Mouse (Mus musculus): Measurements from ENCODE around the gene Mlx. TPM values are rescaled to one million over a fixed set of nuclear protein-coding genes. Genes with fewer than 3 reads are reported as not detected.

Gene Mlx
- total RNA-seq (2021), result 10 to 100 TPM; 45.1 to 45.6 TPM

DNA sequence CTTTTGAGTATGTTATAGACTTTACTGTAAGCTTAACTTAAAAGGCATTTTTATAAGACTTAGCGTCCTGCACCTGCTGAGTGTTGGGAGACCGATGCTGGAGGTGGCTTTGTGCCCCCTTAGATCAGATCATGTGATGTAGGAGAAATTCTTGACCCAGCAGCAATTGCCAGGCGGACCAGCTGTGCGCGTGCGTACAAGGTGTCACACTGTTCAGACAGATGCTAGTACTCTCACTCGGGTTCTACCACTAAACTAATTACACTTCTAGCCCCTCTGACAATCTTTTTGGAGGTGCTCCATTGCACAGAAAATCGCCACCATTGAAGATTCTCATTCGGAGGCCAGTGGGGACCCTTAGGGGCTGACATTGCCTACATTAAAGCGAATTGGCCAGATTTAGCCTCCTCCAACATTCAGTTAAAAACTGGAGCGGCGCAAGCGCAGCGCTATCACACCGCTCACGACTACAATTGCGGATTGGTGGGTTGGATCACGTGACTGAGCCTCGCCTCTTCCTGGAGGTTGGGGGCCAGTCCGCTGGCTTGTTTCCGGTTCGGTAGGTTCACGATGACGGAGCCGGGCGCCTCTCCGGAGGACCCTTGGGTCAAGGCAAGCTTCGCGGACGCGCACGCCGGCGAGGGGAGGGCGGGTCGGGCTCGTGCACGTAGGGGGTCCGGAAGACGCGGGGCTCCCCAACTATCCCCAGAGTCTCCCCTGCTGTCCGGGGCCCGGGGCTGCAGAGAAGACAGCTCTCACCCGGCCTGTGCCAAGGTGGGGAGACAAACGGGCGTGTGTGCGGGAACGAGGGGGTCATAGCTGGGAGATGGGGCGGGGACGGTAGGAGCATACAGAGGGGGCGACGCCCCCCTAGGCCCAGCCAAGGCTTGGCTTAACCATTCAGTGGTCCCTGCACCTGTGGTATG, at the start of gene Mlx:
TSS of gene Mlx (plus strand) at position 522 of the 926 bp plus-strand sequence.
- peak; percentile 73 to 81 for DNase-seq (ENCODE audit: extremely low spot score in 1 of 2, low spot score in 1 of 2)

DNA sequence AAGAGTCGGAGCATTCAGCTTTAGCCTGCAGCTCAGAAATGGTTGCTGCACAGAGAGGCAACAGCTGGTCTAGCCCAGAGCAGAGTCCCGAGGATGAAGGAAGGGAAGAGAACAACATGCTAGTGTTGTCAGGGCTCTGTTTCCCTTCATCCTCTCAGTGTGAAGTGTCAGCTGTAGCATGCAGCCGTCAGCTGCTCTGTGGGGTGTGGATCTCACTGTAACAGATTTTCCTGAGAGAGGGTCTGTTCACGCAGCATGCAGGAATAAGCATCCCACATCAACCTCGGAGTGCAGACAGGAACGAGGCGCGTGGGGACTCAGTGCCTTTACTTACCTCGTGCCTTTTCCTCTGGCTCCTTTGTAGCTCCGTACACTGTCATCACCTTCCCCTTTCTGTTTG, 49.3 kb upstream of the Mlx start:
- no peak for DNase-seq (ENCODE audit: extremely low spot score in 1 of 2, low spot score in 1 of 2)

DNA sequence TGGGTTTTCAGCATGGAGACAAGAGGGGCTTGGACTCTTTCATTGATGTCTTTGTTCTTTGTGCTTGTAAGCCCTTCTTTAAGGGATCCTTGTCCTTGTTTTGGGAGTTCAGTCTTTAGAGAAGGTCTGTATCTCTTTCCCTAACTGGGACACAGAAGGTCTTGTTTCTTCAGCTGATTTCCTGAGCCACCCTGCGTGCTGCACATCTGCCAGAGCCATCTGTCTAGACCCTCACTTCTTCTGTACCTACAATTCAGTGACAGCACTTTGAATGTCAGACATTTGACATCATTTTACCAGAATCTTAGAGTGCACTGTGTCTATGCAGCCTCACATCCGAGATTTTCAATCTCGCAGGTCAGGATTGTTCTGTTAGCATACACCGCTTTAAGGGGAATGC, 41.3 kb upstream of the Mlx start:
- no peak for DNase-seq (ENCODE audit: extremely low spot score in 1 of 2, low spot score in 1 of 2)

DNA sequence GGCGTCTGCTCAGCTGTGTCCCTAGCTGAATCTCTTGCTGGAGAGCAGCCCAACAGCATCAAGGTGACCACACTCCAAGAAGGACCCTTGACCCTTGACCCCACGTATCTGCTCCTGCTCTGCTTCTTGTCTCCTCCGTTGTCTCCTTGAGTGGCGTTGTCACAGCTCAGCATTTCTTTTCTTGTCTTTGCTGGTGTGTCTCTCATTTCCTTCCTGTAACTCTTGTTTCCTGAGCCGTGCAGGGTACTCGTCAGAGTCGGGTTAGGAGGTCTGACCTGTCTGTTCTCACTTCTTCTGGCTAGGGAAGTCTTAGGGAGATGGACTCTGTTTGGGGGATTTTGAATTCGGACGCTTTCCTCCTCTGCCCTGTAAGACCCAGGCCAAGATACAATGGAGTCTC, 40.6 kb upstream of the Mlx start:
- no peak for DNase-seq (ENCODE audit: extremely low spot score in 1 of 2, low spot score in 1 of 2)

DNA sequence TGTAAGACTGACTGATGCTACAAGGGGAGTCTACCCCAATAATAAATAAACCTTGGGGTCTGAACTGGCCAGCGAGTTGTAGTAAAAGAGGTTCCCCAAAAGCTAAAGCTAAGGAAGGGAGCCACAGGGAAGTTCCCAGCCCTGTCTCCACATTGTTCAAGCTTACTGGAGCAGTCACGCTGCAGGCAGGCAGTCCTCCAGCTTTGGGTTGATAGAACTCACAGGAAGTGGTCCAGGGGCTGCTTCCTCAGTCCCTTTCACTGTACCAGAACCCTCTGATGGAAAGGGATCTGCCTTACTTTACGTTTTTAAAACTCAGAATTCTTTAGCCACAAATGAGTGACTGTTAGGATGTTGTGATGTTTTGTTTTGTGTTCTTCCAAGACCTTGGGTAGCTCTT, 39.6 kb upstream of the Mlx start:
- DNase-seq (ENCODE audit: extremely low spot score in 1 of 2, low spot score in 1 of 2), result no peak

DNA sequence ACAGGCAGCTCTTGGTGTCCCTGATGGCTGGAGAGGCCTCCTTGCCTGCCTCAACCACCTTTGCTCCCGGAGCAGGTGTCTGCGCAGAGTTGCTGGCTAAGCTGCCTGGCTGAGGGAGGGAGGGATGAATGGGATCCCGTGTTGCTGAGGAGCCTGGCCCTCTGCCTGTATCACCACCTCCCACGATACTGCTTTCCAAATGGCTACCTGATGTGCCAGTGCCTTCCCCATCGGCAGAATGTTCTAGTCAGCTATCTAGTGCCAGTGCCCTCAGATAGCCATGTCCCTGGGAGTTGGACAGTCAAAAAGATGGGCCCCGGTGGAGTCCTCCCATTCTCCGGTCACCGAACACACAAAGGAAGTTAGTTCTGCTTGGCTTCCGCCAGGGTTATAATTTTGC, 36.7 kb upstream of the Mlx start:
- no peak for DNase-seq (ENCODE audit: extremely low spot score in 1 of 2, low spot score in 1 of 2)

DNA sequence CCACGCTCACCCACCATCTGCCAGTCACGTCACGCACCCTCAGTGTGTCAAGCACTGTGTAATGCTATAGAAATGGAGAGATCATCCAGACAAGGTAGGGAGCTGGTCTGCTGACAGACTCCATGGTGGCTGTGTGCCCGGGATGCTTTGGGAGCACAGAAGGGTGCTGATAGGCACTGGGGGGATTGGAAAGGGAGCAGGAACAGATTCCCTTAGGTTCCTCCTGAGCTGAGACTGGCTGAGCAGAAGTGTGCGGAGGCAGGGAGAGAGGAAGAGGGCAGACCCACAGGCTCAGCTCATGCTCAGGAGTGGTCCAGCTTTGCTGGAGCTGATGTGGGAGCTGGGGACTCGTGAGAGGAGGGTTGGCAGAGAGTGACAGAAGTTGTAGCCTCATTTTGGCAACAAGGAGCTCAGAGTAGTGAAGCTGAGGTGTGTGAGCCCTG, 36.0 kb upstream of the Mlx start:
- DNase-seq (ENCODE audit: extremely low spot score in 1 of 2, low spot score in 1 of 2), result no peak

DNA sequence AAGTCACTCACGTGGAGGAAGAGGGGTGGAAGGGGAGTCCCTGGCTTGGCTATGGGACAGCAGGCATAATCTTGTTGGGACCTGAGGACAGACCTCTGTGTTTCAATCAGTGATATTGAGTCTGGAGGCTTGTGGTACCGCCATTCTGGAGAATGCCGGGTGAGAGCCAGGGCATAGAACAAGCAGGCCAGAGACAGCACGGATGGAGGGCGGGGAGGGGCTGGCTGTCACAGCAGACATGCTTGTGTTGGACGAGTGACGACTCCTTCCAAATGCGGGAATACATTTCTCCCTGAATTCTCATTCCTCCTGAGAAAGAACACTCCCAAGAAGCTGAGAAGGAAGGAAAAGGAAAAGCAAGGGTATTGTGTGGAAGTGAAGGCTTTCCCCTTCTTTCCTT, 35.5 kb upstream of the Mlx start:
- no peak for DNase-seq (ENCODE audit: extremely low spot score in 1 of 2, low spot score in 1 of 2)

DNA sequence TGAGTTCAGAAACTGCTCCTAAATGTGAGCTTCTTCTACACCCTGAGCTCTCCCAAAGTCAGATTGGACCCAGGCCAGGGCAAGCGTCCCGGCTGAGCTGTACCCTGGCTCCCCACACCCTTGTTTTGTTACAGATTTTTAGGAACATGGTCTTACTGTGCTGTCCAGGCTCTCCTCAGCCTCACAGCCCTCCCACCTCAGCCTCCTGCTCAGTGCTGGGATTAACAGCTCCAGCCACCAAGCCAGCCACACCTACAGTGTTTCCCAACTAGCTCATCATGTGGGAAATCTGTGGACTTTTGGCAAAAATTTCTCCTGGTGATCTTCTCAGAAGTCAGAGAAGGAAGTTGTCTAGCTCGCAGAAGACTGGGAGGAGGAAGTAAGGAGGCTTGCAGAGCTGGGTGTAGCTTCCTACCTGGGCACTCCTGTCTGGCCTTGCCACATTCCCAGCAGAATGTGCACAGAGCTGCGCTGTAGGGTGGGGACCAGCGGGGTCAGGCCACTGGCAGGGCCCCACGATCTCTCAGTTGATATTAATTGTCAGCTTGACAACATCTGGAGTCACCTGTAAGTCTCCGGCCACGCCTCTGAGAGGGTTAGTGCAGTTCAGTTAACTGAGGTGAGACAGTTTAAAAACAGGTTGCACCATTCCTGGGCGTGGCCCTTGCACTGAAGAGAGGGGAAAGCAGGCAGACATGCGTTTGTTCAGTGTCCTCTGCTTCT, 34.2 kb upstream of the Mlx start:
- no peak for DNase-seq (ENCODE audit: extremely low spot score in 1 of 2, low spot score in 1 of 2)

DNA sequence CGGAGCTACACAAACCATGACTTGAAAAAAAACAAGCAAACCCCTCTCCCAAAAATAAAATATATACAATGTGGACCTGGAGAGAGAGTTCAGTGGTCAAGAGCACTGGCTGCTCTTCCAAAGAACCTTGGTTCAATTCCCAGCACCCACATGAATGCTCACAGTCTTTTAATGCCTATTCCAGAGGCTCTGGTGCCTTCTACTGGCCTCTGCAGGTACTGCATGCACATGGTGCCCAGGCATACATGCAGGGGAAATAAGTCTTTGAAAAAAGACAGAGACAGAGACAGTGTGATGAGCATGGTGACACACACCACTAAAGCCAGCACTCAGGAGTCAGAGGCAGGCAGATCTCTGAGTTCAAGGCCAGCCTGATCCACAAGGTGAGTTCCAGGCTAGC, 33.1 kb upstream of the Mlx start:
- no peak for DNase-seq (ENCODE audit: extremely low spot score in 1 of 2, low spot score in 1 of 2)

DNA sequence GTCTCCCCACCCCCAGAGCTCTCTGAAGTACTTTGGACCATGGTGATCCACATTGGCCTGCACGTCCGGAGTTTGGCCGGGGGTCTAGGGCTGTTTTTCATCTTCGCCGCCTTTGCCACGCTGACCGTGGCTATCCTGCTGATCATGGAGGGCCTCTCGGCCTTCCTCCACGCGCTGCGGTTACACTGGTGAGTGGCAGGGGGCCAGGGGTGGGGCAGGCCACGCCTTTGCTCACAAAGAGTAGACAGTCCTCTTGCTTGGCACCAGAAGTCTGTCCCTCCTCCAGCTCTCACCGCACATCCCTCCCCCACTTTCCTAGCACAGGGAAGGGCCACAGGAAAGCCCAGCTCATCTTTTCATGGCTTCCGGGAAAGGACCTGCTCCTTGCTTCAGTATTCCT, 31.7 kb upstream of the Mlx start:
- DNase-seq (ENCODE audit: extremely low spot score in 1 of 2, low spot score in 1 of 2), result no peak

DNA sequence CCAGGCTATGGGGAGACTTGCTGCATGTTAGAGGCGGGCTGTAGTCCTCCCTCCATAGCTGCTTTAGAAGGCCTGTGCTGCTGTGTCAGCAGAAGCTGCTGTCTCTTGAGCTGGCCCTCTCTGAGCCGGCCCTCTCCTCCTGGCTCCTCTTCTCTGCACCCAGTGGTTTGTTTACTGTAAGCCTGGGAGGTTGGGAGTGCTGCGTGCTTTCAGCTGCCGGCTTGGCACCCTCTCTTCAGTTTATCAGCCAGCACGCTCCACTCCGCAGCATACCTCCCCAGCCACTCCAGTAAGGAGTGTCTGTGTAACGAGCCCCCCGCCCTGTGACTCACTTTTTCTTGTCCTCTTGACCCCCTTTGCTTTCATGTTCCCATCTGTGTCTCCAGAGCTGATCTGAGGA, 30.2 kb upstream of the Mlx start:
- DNase-seq (ENCODE audit: extremely low spot score in 1 of 2, low spot score in 1 of 2), result no peak

DNA sequence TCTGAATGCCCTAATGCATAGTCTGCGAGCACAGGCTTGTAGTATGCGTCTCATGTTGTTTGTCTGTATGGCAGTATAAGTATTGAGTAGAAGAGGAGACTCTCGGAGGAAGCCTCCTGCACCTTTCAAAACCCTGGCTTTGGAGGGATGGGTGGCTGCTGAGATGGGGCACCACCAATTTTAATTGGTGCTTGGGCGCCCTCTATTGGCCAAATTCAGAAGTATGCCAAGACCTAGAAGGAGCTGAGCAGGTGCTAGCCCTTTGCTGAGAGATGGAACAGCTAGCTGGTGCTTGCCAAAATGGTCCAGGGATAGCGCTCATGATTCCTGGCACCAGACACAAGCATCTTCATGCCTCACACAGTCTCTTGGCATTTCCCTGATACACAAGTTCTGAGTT, 29.2 kb upstream of the Mlx start:
- DNase-seq (ENCODE audit: extremely low spot score in 1 of 2, low spot score in 1 of 2), result peak; percentile 66 to 92

DNA sequence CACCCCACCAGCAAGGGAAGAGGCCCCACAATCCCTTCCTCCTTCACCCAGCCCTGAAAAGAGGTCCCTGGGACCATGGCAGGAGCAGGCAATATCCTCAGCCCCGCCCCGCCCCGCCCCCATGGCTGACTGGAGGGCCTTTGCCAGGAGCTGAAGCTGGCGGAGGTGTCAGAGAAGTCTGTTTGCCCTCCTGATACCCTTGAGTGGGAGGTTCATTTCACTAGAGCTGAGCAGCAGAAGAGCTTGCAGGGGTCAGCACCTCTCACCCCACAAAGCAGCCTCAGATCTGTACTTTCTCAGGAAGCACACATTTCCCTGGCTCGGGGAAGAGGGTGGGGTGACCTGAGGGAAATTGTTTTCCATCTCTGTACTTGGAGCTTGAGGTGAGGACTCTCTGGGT, 28.4 kb upstream of the Mlx start:
- no peak for DNase-seq (ENCODE audit: extremely low spot score in 1 of 2, low spot score in 1 of 2)

DNA sequence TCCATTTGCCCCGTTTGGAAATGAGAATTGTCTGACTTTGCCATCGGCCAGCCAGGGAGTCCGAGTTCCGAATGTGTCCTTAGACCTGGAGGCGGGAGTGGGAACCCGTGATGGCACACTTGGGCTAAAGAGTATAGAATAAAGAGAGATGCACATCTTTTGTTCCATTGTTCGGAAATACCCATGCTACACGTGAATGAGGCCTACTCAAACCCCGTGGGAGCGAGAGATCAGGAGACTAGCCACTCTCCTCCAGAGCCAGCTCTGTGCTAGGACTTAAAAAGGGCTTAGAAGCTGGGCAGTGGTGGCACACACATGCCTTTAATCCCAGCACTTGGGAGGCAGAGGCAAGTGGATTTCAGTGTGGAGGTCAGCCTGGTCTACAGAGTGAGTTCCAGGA, 27.6 kb upstream of the Mlx start:
- DNase-seq (ENCODE audit: extremely low spot score in 1 of 2, low spot score in 1 of 2), result no peak

DNA sequence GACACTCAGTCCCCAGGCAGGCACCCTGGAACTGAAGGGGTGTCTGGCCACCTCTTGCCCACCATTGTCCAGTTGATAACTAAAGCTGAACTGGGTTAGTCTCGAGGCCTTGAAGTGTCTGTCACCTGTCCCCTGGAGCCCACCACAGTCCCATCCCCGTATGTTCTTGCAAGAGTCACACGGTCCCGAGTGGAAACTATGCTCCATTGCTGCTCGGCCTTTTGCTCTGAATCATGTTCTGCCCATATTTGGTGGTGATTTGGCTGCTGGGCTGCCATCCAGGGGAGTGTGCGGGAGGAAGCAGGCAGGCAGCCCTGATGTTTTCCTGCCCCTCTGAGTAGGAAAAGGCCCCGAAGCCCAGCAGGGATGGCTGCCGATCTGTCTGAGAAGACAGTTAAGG, 27.0 kb upstream of the Mlx start:
- DNase-seq (ENCODE audit: extremely low spot score in 1 of 2, low spot score in 1 of 2), result no peak

DNA sequence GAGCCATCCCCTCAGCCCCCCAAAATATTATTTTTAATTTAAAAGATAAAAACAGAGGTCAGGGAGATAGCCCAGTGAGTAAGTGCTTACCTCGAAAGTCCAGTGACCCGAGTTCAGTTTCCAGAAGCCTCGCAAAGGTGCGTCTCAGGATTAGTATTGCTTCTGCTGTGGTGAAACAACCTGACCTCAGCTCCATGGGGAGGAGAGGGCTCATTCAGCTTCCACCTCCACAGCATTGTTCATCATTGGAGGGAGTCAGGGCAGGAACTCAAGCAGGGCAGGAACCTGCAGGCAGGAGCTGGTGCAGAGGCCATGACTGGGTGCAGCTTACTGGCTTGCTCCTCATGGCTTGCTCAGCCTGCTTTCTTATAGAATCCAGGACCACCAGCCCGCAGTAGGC, 26.0 kb upstream of the Mlx start:
- DNase-seq (ENCODE audit: extremely low spot score in 1 of 2, low spot score in 1 of 2), result no peak

DNA sequence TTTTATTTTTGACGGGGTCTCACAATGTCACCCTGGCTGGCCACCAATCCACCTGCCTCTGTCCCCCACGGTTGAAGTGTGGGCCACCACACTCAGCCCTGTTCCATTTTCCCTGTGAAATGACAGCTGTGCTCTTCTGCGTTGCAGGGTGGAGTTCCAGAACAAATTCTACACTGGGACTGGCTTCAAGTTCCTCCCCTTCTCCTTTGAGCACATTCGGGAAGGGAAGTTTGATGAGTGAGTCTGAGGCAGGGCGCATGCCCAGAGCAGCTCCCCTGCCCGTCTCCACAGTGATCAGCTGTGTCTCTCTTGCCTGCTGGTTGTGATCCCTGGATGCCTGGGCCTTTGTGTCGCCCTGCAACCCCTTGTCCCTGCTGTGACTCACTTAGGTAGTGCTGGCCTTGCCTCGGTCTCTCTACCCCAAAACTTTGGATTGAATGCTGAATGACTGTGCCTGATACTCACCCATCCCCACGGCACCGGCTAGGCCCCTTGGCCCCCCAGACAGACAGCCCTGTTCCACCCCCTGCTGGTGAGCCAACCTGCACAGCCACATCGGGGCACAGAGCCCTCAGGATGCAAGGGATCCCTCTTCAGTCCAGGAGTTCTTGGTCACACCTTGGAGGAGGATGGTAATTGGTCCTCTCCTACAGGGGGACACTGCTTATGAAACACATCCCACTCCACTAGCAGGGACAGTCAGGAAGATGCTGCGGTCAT, 24.8 kb upstream of the Mlx start:
- DNase-seq (ENCODE audit: extremely low spot score in 1 of 2, low spot score in 1 of 2), result no peak

DNA sequence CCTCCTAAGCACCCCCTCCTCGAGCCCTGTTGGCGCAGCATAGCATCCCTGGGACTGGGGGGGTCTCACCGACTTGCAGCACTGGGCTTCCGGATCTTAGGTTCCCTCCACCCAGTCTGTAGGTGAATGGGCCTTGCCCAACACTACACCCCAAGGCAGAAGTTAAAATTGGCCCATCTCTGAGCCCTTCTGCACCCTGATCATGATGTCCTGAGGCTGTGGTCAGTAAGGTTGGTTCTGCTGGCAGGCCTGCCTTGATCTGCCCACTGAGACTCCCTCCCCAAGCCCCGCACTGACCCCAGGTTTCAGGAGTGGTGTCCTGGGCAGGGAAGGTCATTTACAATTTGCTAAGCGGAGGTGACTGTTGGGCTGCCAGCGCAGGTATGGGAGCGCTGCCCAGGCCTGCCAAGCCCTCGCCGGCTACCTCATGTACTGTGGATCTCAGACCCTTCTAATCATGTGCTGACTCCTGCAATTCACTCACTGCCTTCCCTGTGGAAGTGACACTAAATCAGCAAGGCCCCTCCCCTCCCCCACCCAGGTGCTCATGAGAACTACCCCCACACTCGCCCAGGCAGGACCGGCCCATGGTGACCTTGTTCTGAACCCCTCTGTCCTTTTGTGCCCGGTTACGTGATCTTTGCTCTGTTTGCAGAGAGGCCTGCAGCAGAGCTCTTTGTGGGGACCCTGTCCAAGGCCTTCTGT, 24.0 kb upstream of the Mlx start:
- no peak for DNase-seq (ENCODE audit: extremely low spot score in 1 of 2, low spot score in 1 of 2)

DNA sequence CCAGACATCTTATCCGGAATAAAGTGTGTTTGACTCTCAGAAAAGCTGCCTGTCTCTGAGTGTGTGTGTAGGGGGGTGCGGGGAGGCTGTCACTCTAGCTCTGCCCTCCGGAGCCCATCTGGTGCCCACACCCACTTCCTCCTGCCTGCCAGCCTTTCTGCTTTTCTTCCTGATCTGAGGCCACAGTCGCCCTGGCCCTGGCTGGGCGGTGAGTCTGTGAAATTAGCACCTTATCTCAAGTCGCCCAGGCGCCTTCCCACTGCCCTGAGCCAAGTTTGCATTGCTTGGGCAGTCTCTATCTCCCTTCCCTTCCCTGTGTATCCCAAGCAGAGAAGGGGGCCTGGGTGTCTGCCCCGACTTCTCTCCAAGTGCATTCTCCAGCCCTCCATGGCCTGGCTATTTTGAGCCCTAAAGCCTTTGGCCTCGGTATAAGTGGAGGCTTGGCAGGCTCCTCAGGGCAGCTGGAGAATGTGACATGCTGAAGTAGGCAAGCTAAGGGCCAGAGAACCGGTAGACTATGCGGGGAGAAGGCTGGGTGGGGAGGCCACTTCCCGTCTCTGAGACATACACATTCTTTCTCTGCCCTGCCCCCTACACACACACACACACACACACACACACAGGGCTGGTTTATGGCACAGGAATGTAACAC, 23.3 kb upstream of the Mlx start:
- no peak for DNase-seq (ENCODE audit: extremely low spot score in 1 of 2, low spot score in 1 of 2)
